Mouse (Mus musculus): ENCODE measurements around the gene Rbfox3. TPM values are rescaled to one million over a fixed set of nuclear protein-coding genes. Genes with fewer than 3 reads are reported as not detected.

The Rbfox3 gene
- total and polyA plus RNA-seq, 3 experiments: not detected

DNA sequence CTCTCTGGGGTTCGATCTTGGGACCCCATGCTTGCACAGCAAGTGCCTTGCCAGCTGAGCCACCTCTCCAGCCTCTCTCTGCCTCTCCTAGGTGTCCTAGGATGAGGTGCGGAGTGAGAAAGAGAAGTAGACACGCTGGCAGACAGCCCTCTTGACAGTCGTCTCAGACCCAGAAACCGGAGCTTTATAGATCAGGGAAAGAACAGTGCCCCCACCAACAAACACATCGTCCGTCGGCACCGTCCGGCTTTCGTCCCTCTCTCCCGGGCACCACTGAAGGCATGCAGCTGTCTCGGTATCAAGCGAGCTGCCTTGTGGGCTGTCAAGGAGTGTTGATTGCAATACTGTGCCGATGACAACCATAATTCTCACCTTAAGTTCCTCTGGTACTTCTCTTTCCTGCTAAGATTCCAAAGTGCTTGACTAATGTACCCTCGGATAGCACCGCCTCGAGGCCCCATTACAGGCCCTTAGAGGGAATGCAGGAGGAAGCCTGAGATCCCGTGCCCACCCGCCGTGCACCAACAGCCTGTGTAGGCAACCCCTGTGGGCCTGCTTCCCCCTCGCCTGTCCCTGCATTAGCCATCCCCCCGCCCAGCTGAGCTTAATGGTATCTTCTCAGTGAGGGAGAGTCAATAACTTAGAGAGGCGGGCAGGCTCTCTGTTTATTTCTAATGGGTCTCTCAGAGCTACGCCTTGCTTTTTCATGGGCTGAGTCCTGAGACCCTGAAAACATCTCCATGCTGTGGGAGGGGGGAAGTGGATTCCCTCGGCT, 11.4 kb downstream of the Rbfox3 start:
- no peak overlapping the region for H3K27ac ChIP-seq (ENCODE audit: insufficient read depth, low read depth)
- peaks cover 10% of the 10 kb centered on the region for H3K9me3 ChIP-seq (replicated peaks; ENCODE audit: low read length)
- H3K36me3 ChIP-seq (replicated peaks in 1 of 2; ENCODE audit: control insufficient read depth in 1 of 2, insufficient read depth in 1 of 2, low read length in 1 of 2): no peaks in the 10 kb centered on the region
- H3K4me3 ChIP-seq (replicated peaks in 1 of 3; ENCODE audit: low read depth in 2 of 3, low read length in 2 of 3, poor library complexity in 1 of 3): no peak overlapping the region
- TF ChIP-seq ZKSCAN1 (IDR thresholded peaks at IDR 0.05; ENCODE audit: borderline replicate concordance, low read depth, low read length) (no peak), CHD2 (IDR thresholded peaks at IDR 0.05; ENCODE audit: low read length) (no peak)
- H3K27me3 ChIP-seq (replicated peaks): peaks cover 87% of the 10 kb centered on the region
- dilution Hi-C loops (cut with MboI; ENCODE audit: extremely low pct_ligation_motif_present, extremely low pct_unique_long_range_greater_than_20kb, low sequenced_read_pairs) (no loop called here), in situ Hi-C loops (cut with MboI; ENCODE audit: low pct_ligation_motif_present, low pct_unique_long_range_greater_than_20kb, low sequenced_read_pairs) (loop anchor here (5.0 kb wide), 1 partner anchor 42 kb away; no protein-coding TSS in a partner anchor)
- H3K4me1 ChIP-seq (ENCODE audit: control insufficient read depth in 1 of 2, insufficient read depth in 2 of 2): no peaks in the 10 kb centered on the region
- no peaks in the 10 kb centered on the region for H3K79me2 ChIP-seq (replicated peaks; ENCODE audit: control insufficient read depth, extremely low read depth, insufficient read depth, poor library complexity, severe bottlenecking)
- no peak overlapping the region for H3K9ac ChIP-seq (ENCODE audit: insufficient read depth, low read depth)
- no peak overlapping the region for H3K4me2 ChIP-seq (ENCODE audit: insufficient read depth, low read depth, poor library complexity, severe bottlenecking)
- DNase-seq (ENCODE audit: extremely low read depth): no peak

DNA sequence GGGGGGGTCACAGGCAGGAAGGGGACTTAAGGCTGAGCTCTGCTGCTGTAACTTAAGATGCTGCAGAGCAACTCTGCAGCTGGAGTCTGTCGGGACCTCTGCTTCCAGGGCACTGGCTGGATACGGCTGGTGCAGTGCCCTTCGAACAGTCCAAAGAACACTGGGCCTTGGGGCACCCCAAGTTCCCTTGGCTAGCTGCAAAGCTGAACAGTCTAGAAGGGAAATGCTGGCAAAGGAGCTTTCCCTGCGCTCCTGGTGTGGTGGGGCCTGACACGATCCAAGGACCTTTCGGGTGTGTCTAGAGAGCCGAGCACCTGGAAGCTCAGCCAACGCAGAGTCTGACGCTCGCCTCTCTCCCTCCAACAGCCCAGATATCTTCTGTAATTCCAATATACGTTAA, 12.8 kb downstream of the Rbfox3 start:
- Histone ChIP-seq H3K4me1 (ENCODE audit: control insufficient read depth in 1 of 2, insufficient read depth in 2 of 2) (no peaks in the 10 kb centered on the region), H3K36me3 (replicated peaks in 1 of 2; ENCODE audit: control insufficient read depth in 1 of 2, insufficient read depth in 1 of 2, low read length in 1 of 2) (no peaks in the 10 kb centered on the region), H3K27ac (ENCODE audit: insufficient read depth, low read depth) (no peak overlapping the region), H3K4me2 (ENCODE audit: insufficient read depth, low read depth, poor library complexity, severe bottlenecking) (no peak overlapping the region), H3K9me3 (replicated peaks; ENCODE audit: low read length) (peaks cover 9% of the 10 kb centered on the region), H3K27me3 (replicated peaks) (peaks cover 95% of the 10 kb centered on the region), H3K4me3 (replicated peaks in 1 of 3; ENCODE audit: low read depth in 2 of 3, low read length in 2 of 3, poor library complexity in 1 of 3) (no peak overlapping the region), H3K9ac (ENCODE audit: insufficient read depth, low read depth) (no peak overlapping the region), H3K79me2 (replicated peaks; ENCODE audit: control insufficient read depth, extremely low read depth, insufficient read depth, poor library complexity, severe bottlenecking) (no peaks in the 10 kb centered on the region)
- in situ Hi-C loops (cut with MboI; ENCODE audit: low pct_ligation_motif_present, low pct_unique_long_range_greater_than_20kb, low sequenced_read_pairs): loop anchor here (5.0 kb wide), 1 partner anchor 44 kb away; no protein-coding TSS in a partner anchor
- TF ChIP-seq TBP (conservative IDR thresholded peaks at IDR 0.05; ENCODE audit: low read depth, low read length) (no peak), PAX5 (IDR thresholded peaks at IDR 0.05; ENCODE audit: low read length) (no peak), HCFC1 (IDR thresholded peaks at IDR 0.05; ENCODE audit: low read depth, low read length) (no peak), MXI1 (IDR thresholded peaks at IDR 0.05; ENCODE audit: low read depth, low read length) (no peak), JUND (conservative IDR thresholded peaks at IDR 0.05; ENCODE audit: low read depth, low read length) (no peak)
- no peak for DNase-seq (ENCODE audit: extremely low read depth)
- dilution Hi-C loops (cut with MboI; ENCODE audit: extremely low pct_ligation_motif_present, extremely low pct_unique_long_range_greater_than_20kb, low sequenced_read_pairs): no loop called here

DNA sequence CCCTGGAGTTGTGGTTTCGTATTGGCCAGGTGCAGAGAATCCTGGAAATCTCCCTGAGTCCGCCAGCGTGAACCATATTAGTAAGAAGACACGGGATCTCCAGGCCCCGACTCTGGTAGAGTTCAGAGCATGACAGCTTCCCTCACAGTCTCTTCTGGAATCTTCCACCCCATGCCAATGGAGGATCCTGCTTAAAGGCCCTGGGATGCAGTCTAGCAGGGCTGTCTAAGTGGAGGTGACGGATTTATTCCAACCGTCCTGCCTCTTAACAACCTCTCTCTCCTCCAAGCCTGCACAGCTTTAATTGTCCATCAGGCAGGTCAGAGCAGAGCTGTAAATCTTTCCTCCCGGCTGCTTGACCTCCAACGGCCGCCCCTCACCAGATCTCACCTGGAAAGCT, 13.2 kb downstream of the Rbfox3 start:
- Histone ChIP-seq H3K36me3 (replicated peaks in 1 of 2; ENCODE audit: control insufficient read depth in 1 of 2, insufficient read depth in 1 of 2, low read length in 1 of 2) (no peaks in the 10 kb centered on the region), H3K27ac (ENCODE audit: insufficient read depth, low read depth) (no peak overlapping the region), H3K4me2 (ENCODE audit: insufficient read depth, low read depth, poor library complexity, severe bottlenecking) (no peak overlapping the region), H3K9me3 (replicated peaks; ENCODE audit: low read length) (peaks cover 4% of the 10 kb centered on the region), H3K79me2 (replicated peaks; ENCODE audit: control insufficient read depth, extremely low read depth, insufficient read depth, poor library complexity, severe bottlenecking) (no peaks in the 10 kb centered on the region), H3K4me3 (replicated peaks in 1 of 3; ENCODE audit: low read depth in 2 of 3, low read length in 2 of 3, poor library complexity in 1 of 3) (no peak overlapping the region), H3K27me3 (replicated peaks) (peaks cover 93% of the 10 kb centered on the region), H3K4me1 (ENCODE audit: control insufficient read depth in 1 of 2, insufficient read depth in 2 of 2) (no peaks in the 10 kb centered on the region), H3K9ac (ENCODE audit: insufficient read depth, low read depth) (no peak overlapping the region)
- DNase-seq (ENCODE audit: extremely low read depth): no peak
- dilution Hi-C loops (cut with MboI; ENCODE audit: extremely low pct_ligation_motif_present, extremely low pct_unique_long_range_greater_than_20kb, low sequenced_read_pairs) (no loop called here), in situ Hi-C loops (cut with MboI; ENCODE audit: low pct_ligation_motif_present, low pct_unique_long_range_greater_than_20kb, low sequenced_read_pairs) (loop anchor here (5.0 kb wide), 1 partner anchor 44 kb away; no protein-coding TSS in a partner anchor)
- TF ChIP-seq UBTF (IDR thresholded peaks at IDR 0.05; ENCODE audit: low read depth, low read length) (no peak), MAZ (IDR thresholded peaks at IDR 0.05; ENCODE audit: low read depth, low read length) (no peak), ZNF384 (IDR thresholded peaks at IDR 0.05; ENCODE audit: low read depth, low read length) (no peak), BHLHE40 (IDR thresholded peaks at IDR 0.05; ENCODE audit: low read depth, low read length) (no peak), CHD1 (IDR thresholded peaks at IDR 0.05; ENCODE audit: low read depth, low read length) (no peak), NELFE (IDR thresholded peaks at IDR 0.05; ENCODE audit: low read depth, low read length) (no peak), ELF1 (IDR thresholded peaks at IDR 0.05; ENCODE audit: low read depth, low read length) (no peak), JUND (conservative IDR thresholded peaks at IDR 0.05; ENCODE audit: low read depth, low read length) (no peak), ZC3H11A (IDR thresholded peaks at IDR 0.05; ENCODE audit: low read depth, low read length) (no peak), SIN3A (IDR thresholded peaks at IDR 0.05; ENCODE audit: low read length) (no peak), SMC3 (IDR thresholded peaks at IDR 0.05; ENCODE audit: low read depth, low read length) (no peak), JUN (IDR thresholded peaks at IDR 0.05; ENCODE audit: insufficient read depth, low read depth, low read length) (no peak), USF2 (conservative IDR thresholded peaks at IDR 0.05; ENCODE audit: low read depth, low read length) (no peak), CTCF (conservative IDR thresholded peaks at IDR 0.05 in 1 of 2, IDR thresholded peaks at IDR 0.05 in 1 of 2; ENCODE audit: low read depth in 2 of 2, low read length in 2 of 2) (no peak), POLR2A (IDR thresholded peaks at IDR 0.05; ENCODE audit: low read depth, low read length) (no peak), EP300 (IDR thresholded peaks at IDR 0.05; ENCODE audit: low read length) (no peak), IRF4 (IDR thresholded peaks at IDR 0.05; ENCODE audit: low read depth, low read length) (no peak), ZMIZ1 (IDR thresholded peaks at IDR 0.05; ENCODE audit: low read depth, low read length) (no peak), ZKSCAN1 (IDR thresholded peaks at IDR 0.05; ENCODE audit: borderline replicate concordance, low read depth, low read length) (no peak)

Data from CH12.LX (cell line).